Comparison of ENCODE assay signal across 8 mouse cellular contexts in genomic region chr1:182909066-182909465, GRCm38 (mm10). TPM values are rescaled to one million over a fixed set of nuclear protein-coding genes. Genes with fewer than 3 reads are reported as not detected.
A peak's percentile ranks its signal among the peaks of the same experiment; 100 is the strongest.
DNase-seq lines count a peak whose midpoint lies in the region; ATAC-seq and TF ChIP-seq lines count a peak whose summit lies in the region.
"Had no signal": no experiment of that assay in that cellular context is flagged by ENCODE, and none has a peak within 500 bp of the region (broad histone marks: within the 10 kb centered on the region; RNA-seq: fewer than 3 reads in every experiment).

No protein-coding gene starts in this region.

- H3K36me3 ChIP-seq in heart, embryonic 14.5 days (ENCODE audit: control insufficient read depth, insufficient read depth, low read length) = no peaks in the 10 kb centered on the region
- H3K36me3 ChIP-seq in stomach, embryonic 14.5 days (ENCODE audit: control insufficient read depth, insufficient read depth, low read length) = no peaks in the 10 kb centered on the region
- H3K36me3 ChIP-seq in stomach, postnatal 0 days (ENCODE audit: control insufficient read depth, insufficient read depth, low read length) = no peaks in the 10 kb centered on the region
- no peaks in the 10 kb centered on the region for H3K36me3 ChIP-seq in intestine, embryonic 15.5 days

- no peaks in the 10 kb centered on the region for H3K27me3 ChIP-seq in heart, embryonic 14.5 days (ENCODE audit: control insufficient read depth, insufficient read depth, low read length)
- no peaks in the 10 kb centered on the region for H3K27me3 ChIP-seq in stomach, embryonic 14.5 days (ENCODE audit: control insufficient read depth, insufficient read depth, low read length)
- H3K27me3 ChIP-seq in stomach, postnatal 0 days (ENCODE audit: control insufficient read depth, insufficient read depth, low read length) = no peaks in the 10 kb centered on the region
- no peaks in the 10 kb centered on the region for H3K27me3 ChIP-seq in intestine, embryonic 15.5 days (replicated peaks)

- no peak overlapping the region for H3K4me3 ChIP-seq in heart, embryonic 14.5 days (ENCODE audit: control insufficient read depth in 1 of 2, insufficient read depth in 1 of 2, low read depth in 1 of 2, low read length in 2 of 2)
- no peak overlapping the region for H3K4me3 ChIP-seq in stomach, embryonic 14.5 days (ENCODE audit: low read depth, low read length)
- no peak overlapping the region for H3K4me3 ChIP-seq in stomach, postnatal 0 days (ENCODE audit: low read depth, low read length)
- no peak overlapping the region for H3K4me3 ChIP-seq in intestine, embryonic 15.5 days (replicated peaks)
- H3K4me3 ChIP-seq in lung, adult 2 months (replicated peaks; ENCODE audit: extremely low read depth, low read depth, low read length) = no peak overlapping the region
- H3K4me3 ChIP-seq: erythroblast, embryonic 14.5 days had no signal

- no peak for DNase-seq in heart, postnatal 4 days
- DNase-seq in stomach, postnatal 0 days (ENCODE audit: low spot score) = no peak
- DNase-seq in lung, adult 2 months = no peak
- DNase-seq in adrenal gland, postnatal 25 days = no peak

- peaks cover 4% of the 10 kb centered on the region for H3K9me3 ChIP-seq in heart, embryonic 14.5 days (ENCODE audit: control insufficient read depth, low read length)
- H3K9me3 ChIP-seq in stomach, embryonic 14.5 days (ENCODE audit: control insufficient read depth, low read depth, low read length) = peaks cover 3% of the 10 kb centered on the region; the same call in 1 of the 2 replicates
- H3K9me3 ChIP-seq in stomach, postnatal 0 days (ENCODE audit: control insufficient read depth, low read length) = no peaks in the 10 kb centered on the region
- no peaks in the 10 kb centered on the region for H3K9me3 ChIP-seq in intestine, embryonic 15.5 days

- TF ChIP-seq CTCF in stomach, postnatal 0 days (IDR thresholded peaks at IDR 0.05; ENCODE audit: low read depth) = no peak
- no peak for TF ChIP-seq CTCF in lung, adult 2 months (IDR thresholded peaks at IDR 0.05; ENCODE audit: insufficient read depth, low read length)

- no peak for TF ChIP-seq EP300 in stomach, postnatal 0 days (optimal IDR thresholded peaks at IDR 0.05)

- 55% methylated on average over 3 of the region's 3 CpGs for WGBS in heart, embryonic 14.5 days
- 64% methylated on average over 3 of the region's 3 CpGs for WGBS in stomach, embryonic 14.5 days
- WGBS in stomach, postnatal 0 days = 56% methylated on average over 3 of the region's 3 CpGs
- 54% methylated on average over 3 of the region's 3 CpGs for WGBS in intestine, embryonic 15.5 days
- WGBS in lung, adult 2 months = 73% methylated on average over 3 of the region's 3 CpGs

- H3K9ac ChIP-seq in heart, embryonic 14.5 days (ENCODE audit: low read length) = 0 out of 2 replicates have a peak overlapping the region, but pooled peaks have one; percentile 42
- H3K9ac ChIP-seq in stomach, embryonic 14.5 days (replicated peaks; ENCODE audit: low read depth, low read length) = no peak overlapping the region
- H3K9ac ChIP-seq in stomach, postnatal 0 days (ENCODE audit: low read length) = no peak overlapping the region
- no peak overlapping the region for H3K9ac ChIP-seq in intestine, embryonic 15.5 days

- no peak for ATAC-seq in heart, embryonic 14.5 days (ENCODE audit: insufficient number of reproducible peaks, insufficient read depth, low FRiP score, low read depth)
- ATAC-seq in stomach, embryonic 14.5 days (ENCODE audit: insufficient number of reproducible peaks, insufficient read depth, low FRiP score, low read depth) = no peak
- ATAC-seq in stomach, postnatal 0 days (ENCODE audit: low FRiP score, low TSS enrichment) = no peak
- no peak; the same call in 1 of the 2 replicates for ATAC-seq in intestine, embryonic 15.5 days

- peak overlapping the region; percentile 34 to 79 for H3K27ac ChIP-seq in heart, embryonic 14.5 days (replicated peaks in 1 of 2; ENCODE audit: control insufficient read depth in 1 of 2, insufficient read depth in 1 of 2, low read depth in 2 of 2, low read length in 2 of 2)
- peak overlapping the region; percentile 67; the same call in 1 of the 2 replicates for H3K27ac ChIP-seq in stomach, embryonic 14.5 days (ENCODE audit: low read length)
- H3K27ac ChIP-seq in stomach, postnatal 0 days (replicated peaks) = no peak overlapping the region
- H3K27ac ChIP-seq in intestine, embryonic 15.5 days = peak overlapping the region; percentile 71; the same call in 1 of the 2 replicates

- no peak for TF ChIP-seq POLR2A in lung, adult 2 months (IDR thresholded peaks at IDR 0.05; ENCODE audit: borderline replicate concordance, extremely low read depth, low read depth, low read length)

- H3K4me1 ChIP-seq in heart, embryonic 14.5 days (ENCODE audit: control insufficient read depth in 2 of 2, insufficient read depth in 2 of 2, low read length in 2 of 2) = peaks cover 18 to 38% of the 10 kb centered on the region in 2 experiments
- H3K4me1 ChIP-seq in stomach, embryonic 14.5 days (ENCODE audit: control insufficient read depth, insufficient read depth, low read length) = peaks cover 19% of the 10 kb centered on the region
- H3K4me1 ChIP-seq in stomach, postnatal 0 days (replicated peaks; ENCODE audit: control insufficient read depth, insufficient read depth) = peaks cover 3% of the 10 kb centered on the region; the same call in 1 of the 2 replicates
- peaks cover 18% of the 10 kb centered on the region for H3K4me1 ChIP-seq in intestine, embryonic 15.5 days (replicated peaks)
- H3K4me1 ChIP-seq in lung, adult 2 months (ENCODE audit: control insufficient read depth, insufficient read depth, low read length) = peaks cover 2% of the 10 kb centered on the region; the same call in 1 of the 2 replicates

- no peak overlapping the region for H3K4me2 ChIP-seq in heart, embryonic 14.5 days (ENCODE audit: low read length)
- H3K4me2 ChIP-seq in stomach, embryonic 14.5 days (replicated peaks; ENCODE audit: low read depth, low read length) = 0 out of 2 replicates have a peak overlapping the region, but pooled peaks have one; percentile 10
- H3K4me2 ChIP-seq in stomach, postnatal 0 days (replicated peaks; ENCODE audit: low read depth) = no peak overlapping the region
- no peak overlapping the region for H3K4me2 ChIP-seq in intestine, embryonic 15.5 days (replicated peaks)

RNA-seq across cellular contexts. Expression of gene Tlr5, which starts 45.5 kb away (rescaled TPM):
- polyA plus RNA-seq in heart, embryonic 14.5 days (2014; fragmentation: Nextera tagmentation; extraction: Ambion mirVana) = 3.1 and 4.2 TPM in 2 replicates
- 1 to 10 TPM; 1.9 to 2.0 TPM for total RNA-seq in heart, postnatal 4 days (2021)
- polyA plus RNA-seq in stomach, embryonic 14.5 days (2014; fragmentation: Nextera tagmentation; extraction: Ambion mirVana) = 2.5 and 2.9 TPM in 2 replicates
- polyA plus RNA-seq in stomach, postnatal 0 days (2015; fragmentation: Nextera tagmentation; extraction: Ambion mirVana) = 1.2 and 1.4 TPM in 2 replicates
- polyA plus RNA-seq in intestine, embryonic 15.5 days (2015; fragmentation: Nextera tagmentation; extraction: Ambion mirVana) = 4.0 and 4.4 TPM in 2 replicates
- polyA plus RNA-seq in lung, adult 2 months (2012; rRNA removed) = 6.1 and 7.4 TPM in 2 replicates
- 0.85 and 0.86 TPM in 2 replicates for total RNA-seq in adrenal gland, postnatal 25 days (2021)
- polyA plus RNA-seq: erythroblast, embryonic 14.5 days had no signal
